Mouse (Mus musculus): ENCODE measurements around the gene Kcnk10. TPM values are rescaled to one million over a fixed set of nuclear protein-coding genes. Genes with fewer than 3 reads are reported as not detected.

Kcnk10 gene
- polyA plus RNA-seq, 1 experiment from 2014 or later: 39.7 TPM

DNA sequence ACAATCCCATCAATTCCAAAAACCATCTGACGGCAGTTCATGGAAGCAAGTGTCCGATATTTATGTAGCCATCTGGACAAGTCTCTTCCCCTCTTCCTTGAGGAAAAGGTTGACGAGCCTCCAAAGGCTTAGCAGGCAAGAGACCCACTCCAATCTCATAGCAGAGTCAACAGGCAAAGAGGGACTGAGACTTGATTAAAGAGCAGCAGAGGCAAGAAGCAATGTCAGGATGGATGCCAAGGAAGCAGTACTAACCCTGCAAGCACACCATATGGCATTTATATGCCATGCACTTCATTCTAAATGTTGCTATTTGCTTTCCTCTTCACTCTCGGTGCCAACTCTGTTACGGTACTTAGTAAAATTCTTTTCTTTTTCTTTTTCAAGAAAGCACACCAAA lies 119.6 kb downstream of the Kcnk10 start:
- Histone ChIP-seq H3K9me3 (ENCODE audit: control insufficient read depth, low read length) (no peaks in the 10 kb centered on the region), H3K4me1 (replicated peaks; ENCODE audit: control insufficient read depth, insufficient read depth, low read length) (no peaks in the 10 kb centered on the region), H3K36me3 (replicated peaks; ENCODE audit: control insufficient read depth, insufficient read depth) (peaks cover 4% of the 10 kb centered on the region; the same call in 1 of the 2 replicates), H3K4me2 (replicated peaks) (no peak overlapping the region), H3K9ac (no peak overlapping the region), H3K27ac (no peak overlapping the region), H3K27me3 (ENCODE audit: control insufficient read depth, insufficient read depth, low read length) (no peaks in the 10 kb centered on the region), H3K4me3 (replicated peaks; ENCODE audit: low read length) (no peak overlapping the region)
- 79% methylated on average over 5 of the region's 5 CpGs for WGBS
- DNase-seq (ENCODE audit: low spot score) (no peak), ATAC-seq (ENCODE audit: low FRiP score) (no peak)

DNA sequence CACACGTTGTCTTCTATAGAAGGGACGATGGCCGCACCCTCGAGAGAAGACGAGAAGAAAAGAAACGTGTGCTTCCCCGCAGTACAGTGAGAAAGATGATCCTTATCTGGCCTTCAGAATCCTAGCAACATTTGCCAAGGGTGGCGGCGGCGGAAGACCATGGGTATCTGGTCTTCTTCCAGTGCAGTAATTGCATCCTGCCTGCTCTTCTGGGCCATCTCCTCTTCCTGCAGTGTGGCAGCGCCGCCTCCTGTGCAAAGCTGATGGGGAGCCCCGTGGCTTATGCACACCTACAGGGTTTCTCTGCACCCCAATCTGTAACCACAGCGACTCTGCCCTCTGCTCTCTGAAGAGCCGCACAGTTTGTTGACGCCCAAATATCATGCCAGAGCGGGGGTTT lies 124.9 kb downstream of the Kcnk10 start:
- H3K4me2 ChIP-seq (replicated peaks): no peak overlapping the region
- H3K9ac ChIP-seq: no peak overlapping the region
- no peaks in the 10 kb centered on the region for H3K9me3 ChIP-seq (ENCODE audit: control insufficient read depth, low read length)
- no peak for ATAC-seq (ENCODE audit: low FRiP score)
- peaks cover 9% of the 10 kb centered on the region; the same call in 1 of the 2 replicates for H3K36me3 ChIP-seq (replicated peaks; ENCODE audit: control insufficient read depth, insufficient read depth)
- no peaks in the 10 kb centered on the region; the same call in 1 of the 2 replicates for H3K4me1 ChIP-seq (replicated peaks; ENCODE audit: control insufficient read depth, insufficient read depth, low read length)
- no peak for DNase-seq (ENCODE audit: low spot score)
- H3K4me3 ChIP-seq (replicated peaks; ENCODE audit: low read length): no peak overlapping the region
- H3K27ac ChIP-seq: no peak overlapping the region
- no peaks in the 10 kb centered on the region for H3K27me3 ChIP-seq (ENCODE audit: control insufficient read depth, insufficient read depth, low read length)
- WGBS: 89% methylated on average over 17 of the region's 17 CpGs

DNA sequence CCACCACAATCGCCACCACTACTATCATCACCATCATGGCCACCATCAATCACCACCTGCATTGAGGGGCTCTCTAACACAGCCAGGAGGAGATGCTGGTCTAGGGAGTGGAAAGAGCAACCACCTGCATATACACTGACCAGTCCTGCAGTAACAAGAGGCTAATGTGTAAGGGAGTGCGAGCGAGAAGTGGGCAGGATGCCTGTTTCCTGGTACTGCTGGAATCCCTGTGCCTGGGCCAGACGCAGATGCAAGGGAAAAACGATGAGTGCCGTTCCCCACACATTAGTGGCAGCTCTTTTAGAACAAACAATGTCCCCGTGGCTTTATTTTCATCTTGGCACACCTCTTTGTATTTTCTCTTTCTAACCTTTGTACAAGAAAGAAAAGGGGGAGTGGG lies 125.5 kb downstream of the Kcnk10 start:
- DNase-seq (ENCODE audit: low spot score) (no peak), ATAC-seq (ENCODE audit: low FRiP score) (no peak)
- Histone ChIP-seq H3K4me2 (replicated peaks) (no peak overlapping the region), H3K27ac (no peak overlapping the region), H3K4me1 (replicated peaks; ENCODE audit: control insufficient read depth, insufficient read depth, low read length) (no peaks in the 10 kb centered on the region; the same call in 1 of the 2 replicates), H3K36me3 (replicated peaks; ENCODE audit: control insufficient read depth, insufficient read depth) (peaks cover 9% of the 10 kb centered on the region; the same call in 1 of the 2 replicates), H3K9me3 (ENCODE audit: control insufficient read depth, low read length) (no peaks in the 10 kb centered on the region), H3K4me3 (replicated peaks; ENCODE audit: low read length) (no peak overlapping the region), H3K9ac (no peak overlapping the region), H3K27me3 (ENCODE audit: control insufficient read depth, insufficient read depth, low read length) (no peaks in the 10 kb centered on the region)
- 84% methylated on average over 7 of the region's 7 CpGs for WGBS

DNA sequence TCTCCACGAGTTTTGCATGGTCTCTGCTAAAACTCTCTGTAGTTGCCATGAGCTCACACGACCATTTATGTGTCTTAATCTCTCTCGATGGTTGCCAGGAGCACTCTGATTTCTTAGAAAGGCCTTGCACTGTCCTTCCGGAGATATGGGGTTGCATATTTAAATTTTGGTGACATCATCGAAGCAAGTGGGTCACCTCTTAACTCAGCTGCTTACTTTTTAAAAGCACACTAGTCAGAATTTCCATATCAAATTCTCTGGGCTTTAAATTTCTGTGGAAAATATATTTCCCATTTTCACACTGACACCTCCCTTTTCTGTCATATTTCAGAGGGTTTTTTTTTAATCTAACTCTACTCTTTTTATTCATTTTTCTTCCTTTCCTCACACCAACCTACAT lies 132.5 kb downstream of the Kcnk10 start:
- WGBS: 88% methylated on average over 5 of the region's 5 CpGs
- Histone ChIP-seq H3K4me1 (replicated peaks; ENCODE audit: control insufficient read depth, insufficient read depth, low read length) (no peaks in the 10 kb centered on the region; the same call in 1 of the 2 replicates), H3K36me3 (replicated peaks; ENCODE audit: control insufficient read depth, insufficient read depth) (no peaks in the 10 kb centered on the region), H3K27me3 (ENCODE audit: control insufficient read depth, insufficient read depth, low read length) (no peaks in the 10 kb centered on the region), H3K27ac (no peak overlapping the region), H3K4me2 (replicated peaks) (no peak overlapping the region), H3K9me3 (ENCODE audit: control insufficient read depth, low read length) (no peaks in the 10 kb centered on the region), H3K9ac (no peak overlapping the region), H3K4me3 (replicated peaks; ENCODE audit: low read length) (no peak overlapping the region)
- ATAC-seq (ENCODE audit: low FRiP score) (no peak), DNase-seq (ENCODE audit: low spot score) (no peak)

DNA sequence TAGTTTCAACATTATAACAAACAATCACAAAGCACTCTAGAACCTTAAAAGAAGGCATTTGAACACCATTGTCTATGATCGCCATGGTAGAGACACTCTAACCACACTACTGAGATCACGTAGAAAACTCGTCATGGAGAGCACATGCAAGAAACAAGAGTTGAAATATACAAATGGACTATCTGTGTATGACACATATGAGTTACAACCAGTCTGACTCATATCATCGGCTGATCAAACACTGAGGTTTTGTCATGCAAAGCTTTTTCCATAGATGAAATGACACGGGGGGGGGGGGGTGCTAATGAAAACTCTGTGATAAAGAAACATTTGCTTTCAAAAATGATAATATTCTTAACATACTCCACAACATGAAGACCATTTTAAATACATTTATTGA lies 133.2 kb downstream of the Kcnk10 start:
- WGBS: 90% methylated on average over 5 of the region's 5 CpGs
- no peak overlapping the region for H3K4me2 ChIP-seq (replicated peaks)
- H3K9ac ChIP-seq: no peak overlapping the region
- no peak overlapping the region for H3K4me3 ChIP-seq (replicated peaks; ENCODE audit: low read length)
- no peaks in the 10 kb centered on the region for H3K36me3 ChIP-seq (replicated peaks; ENCODE audit: control insufficient read depth, insufficient read depth)
- no peaks in the 10 kb centered on the region for H3K9me3 ChIP-seq (ENCODE audit: control insufficient read depth, low read length)
- H3K27me3 ChIP-seq (ENCODE audit: control insufficient read depth, insufficient read depth, low read length): no peaks in the 10 kb centered on the region
- ATAC-seq (ENCODE audit: low FRiP score) (no peak), DNase-seq (ENCODE audit: low spot score) (no peak)
- no peaks in the 10 kb centered on the region; the same call in 1 of the 2 replicates for H3K4me1 ChIP-seq (replicated peaks; ENCODE audit: control insufficient read depth, insufficient read depth, low read length)
- no peak overlapping the region for H3K27ac ChIP-seq

DNA sequence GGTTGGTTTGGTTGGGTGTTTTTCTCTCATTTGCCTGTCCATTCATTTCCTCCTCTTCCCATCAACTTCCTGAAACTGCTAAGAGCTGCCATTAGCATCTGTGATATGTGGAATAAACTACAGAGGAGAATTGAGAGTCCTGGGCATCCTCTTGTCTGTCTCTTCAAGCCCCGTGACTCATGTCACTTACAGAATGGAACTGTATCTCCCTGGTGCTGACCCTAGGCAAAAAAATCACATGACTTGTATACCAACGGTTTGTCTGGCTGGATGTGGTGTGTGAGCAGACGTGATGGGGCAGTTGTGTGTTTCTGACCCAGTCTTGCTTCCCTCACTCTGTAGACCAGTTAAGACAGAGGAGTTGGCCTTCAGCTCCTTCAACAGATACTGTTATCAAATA lies 134.4 kb downstream of the Kcnk10 start:
- Histone ChIP-seq H3K9ac (no peak overlapping the region), H3K4me3 (replicated peaks; ENCODE audit: low read length) (no peak overlapping the region), H3K27me3 (ENCODE audit: control insufficient read depth, insufficient read depth, low read length) (no peaks in the 10 kb centered on the region), H3K4me1 (replicated peaks; ENCODE audit: control insufficient read depth, insufficient read depth, low read length) (no peaks in the 10 kb centered on the region; the same call in 1 of the 2 replicates), H3K27ac (no peak overlapping the region), H3K9me3 (ENCODE audit: control insufficient read depth, low read length) (no peaks in the 10 kb centered on the region), H3K4me2 (replicated peaks) (no peak overlapping the region), H3K36me3 (replicated peaks; ENCODE audit: control insufficient read depth, insufficient read depth) (0 out of 2 replicates have a peak, but pooled peaks cover 6% of the 10 kb centered on the region)
- WGBS: 95% methylated on average over 3 of the region's 3 CpGs
- ATAC-seq (ENCODE audit: low FRiP score): no peak
- no peak for DNase-seq (ENCODE audit: low spot score)

DNA sequence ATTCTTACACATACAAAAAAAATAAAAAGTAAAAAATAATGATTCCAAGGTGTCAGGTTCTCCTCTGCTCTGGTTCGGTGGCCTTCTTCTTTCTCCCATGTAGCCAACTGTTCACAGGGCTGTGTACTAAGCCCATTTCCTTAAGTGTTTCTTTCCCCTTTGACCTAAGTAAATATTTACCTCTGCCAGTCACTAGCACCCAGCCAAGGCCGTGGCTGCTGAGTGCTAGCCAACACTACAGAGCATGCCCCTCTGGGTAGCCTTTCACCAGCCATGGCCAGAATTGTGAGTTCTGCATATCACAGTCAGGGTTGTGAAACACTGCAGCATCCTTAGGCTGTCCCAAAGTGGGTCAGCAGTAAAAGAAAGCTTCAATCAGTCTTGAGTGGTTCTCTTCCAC lies 140.0 kb downstream of the Kcnk10 start:
- Histone ChIP-seq H3K4me2 (replicated peaks) (no peak overlapping the region), H3K4me3 (replicated peaks; ENCODE audit: low read length) (no peak overlapping the region), H3K36me3 (replicated peaks; ENCODE audit: control insufficient read depth, insufficient read depth) (peaks cover 42% of the 10 kb centered on the region), H3K9ac (no peak overlapping the region), H3K9me3 (ENCODE audit: control insufficient read depth, low read length) (no peaks in the 10 kb centered on the region), H3K27me3 (ENCODE audit: control insufficient read depth, insufficient read depth, low read length) (no peaks in the 10 kb centered on the region), H3K27ac (no peak overlapping the region), H3K4me1 (replicated peaks; ENCODE audit: control insufficient read depth, insufficient read depth, low read length) (no peaks in the 10 kb centered on the region)
- DNase-seq (ENCODE audit: low spot score) (no peak), ATAC-seq (ENCODE audit: low FRiP score) (no peak)
- WGBS: 88% methylated on average over 2 of the region's 2 CpGs

DNA sequence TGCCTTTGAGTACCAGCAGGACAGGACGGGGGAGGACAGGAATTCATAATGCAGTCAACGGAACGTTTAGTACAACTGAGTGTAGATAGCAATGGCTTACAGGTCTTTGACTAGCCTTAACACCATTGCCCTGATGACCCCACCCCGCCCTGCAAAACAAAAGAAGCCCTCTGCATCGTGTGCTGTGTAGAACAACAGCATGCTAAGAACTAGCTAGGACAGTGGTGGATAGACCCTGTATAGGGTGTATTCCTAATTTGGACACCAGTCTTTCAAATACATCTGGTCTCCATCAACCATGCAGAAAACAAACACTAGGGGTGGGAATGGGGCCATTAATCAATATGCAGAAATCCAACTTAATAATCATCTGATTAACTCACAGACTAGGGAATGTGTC lies 147.4 kb downstream of the Kcnk10 start:
- Histone ChIP-seq H3K27me3 (ENCODE audit: control insufficient read depth, insufficient read depth, low read length) (no peaks in the 10 kb centered on the region), H3K4me1 (replicated peaks; ENCODE audit: control insufficient read depth, insufficient read depth, low read length) (no peaks in the 10 kb centered on the region), H3K9me3 (ENCODE audit: control insufficient read depth, low read length) (no peaks in the 10 kb centered on the region), H3K36me3 (replicated peaks; ENCODE audit: control insufficient read depth, insufficient read depth) (peaks cover 38% of the 10 kb centered on the region), H3K9ac (no peak overlapping the region), H3K4me3 (replicated peaks; ENCODE audit: low read length) (no peak overlapping the region), H3K4me2 (replicated peaks) (no peak overlapping the region), H3K27ac (no peak overlapping the region)
- 86% methylated on average over 5 of the region's 5 CpGs for WGBS
- DNase-seq (ENCODE audit: low spot score) (no peak), ATAC-seq (ENCODE audit: low FRiP score) (no peak)

DNA sequence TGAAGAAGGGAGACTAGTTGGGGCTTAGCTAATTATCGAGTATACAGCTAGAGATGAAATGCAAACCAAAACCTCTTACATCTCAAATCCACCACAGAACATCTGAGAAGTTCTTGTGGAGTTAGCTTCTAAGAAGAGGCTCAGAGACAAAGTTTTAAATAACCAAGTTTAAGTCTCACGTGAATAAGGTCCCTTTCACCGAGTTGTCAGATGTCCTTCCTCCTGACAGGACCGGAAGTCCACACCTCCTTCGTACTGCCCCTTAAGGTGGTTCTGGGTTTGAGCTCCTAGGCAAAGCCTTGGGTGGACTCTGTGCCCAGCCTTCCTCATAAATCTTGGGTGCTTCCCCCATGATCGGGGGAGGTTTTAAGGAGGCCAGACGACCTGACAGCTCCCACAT lies 156.8 kb downstream of the Kcnk10 start:
- H3K9ac ChIP-seq: no peak overlapping the region
- H3K9me3 ChIP-seq (ENCODE audit: control insufficient read depth, low read length): no peaks in the 10 kb centered on the region
- H3K27me3 ChIP-seq (ENCODE audit: control insufficient read depth, insufficient read depth, low read length): no peaks in the 10 kb centered on the region
- no peak overlapping the region for H3K4me3 ChIP-seq (replicated peaks; ENCODE audit: low read length)
- no peaks in the 10 kb centered on the region; the same call in 1 of the 2 replicates for H3K4me1 ChIP-seq (replicated peaks; ENCODE audit: control insufficient read depth, insufficient read depth, low read length)
- no peak overlapping the region for H3K27ac ChIP-seq
- ATAC-seq (ENCODE audit: low FRiP score): no peak
- 91% methylated on average over 7 of the region's 7 CpGs for WGBS
- no peak for DNase-seq (ENCODE audit: low spot score)
- H3K4me2 ChIP-seq (replicated peaks): no peak overlapping the region
- H3K36me3 ChIP-seq (replicated peaks; ENCODE audit: control insufficient read depth, insufficient read depth): no peaks in the 10 kb centered on the region

DNA sequence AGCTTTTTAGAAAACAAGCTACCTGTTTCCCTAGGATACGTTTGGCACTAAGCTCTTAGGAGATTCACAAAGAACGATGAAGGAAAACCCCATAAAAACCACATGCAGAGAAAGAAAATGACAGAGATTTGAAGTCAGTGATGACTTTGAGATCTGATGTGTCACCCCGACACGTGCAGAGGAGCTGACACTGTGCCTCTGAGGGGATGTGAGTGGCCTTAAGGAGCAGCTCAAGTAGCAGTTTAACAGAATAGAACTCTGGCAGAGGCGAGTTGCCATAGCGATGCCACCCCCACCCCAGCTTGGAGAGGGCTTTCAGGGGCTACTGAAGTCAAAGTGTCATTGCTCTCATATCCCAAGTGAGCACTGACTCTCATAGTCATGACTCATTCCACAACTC lies 158.3 kb downstream of the Kcnk10 start:
- no peaks in the 10 kb centered on the region for H3K27me3 ChIP-seq (ENCODE audit: control insufficient read depth, insufficient read depth, low read length)
- no peaks in the 10 kb centered on the region; the same call in 1 of the 2 replicates for H3K4me1 ChIP-seq (replicated peaks; ENCODE audit: control insufficient read depth, insufficient read depth, low read length)
- no peak overlapping the region for H3K4me2 ChIP-seq (replicated peaks)
- H3K36me3 ChIP-seq (replicated peaks; ENCODE audit: control insufficient read depth, insufficient read depth): no peaks in the 10 kb centered on the region
- H3K27ac ChIP-seq: no peak overlapping the region
- H3K9ac ChIP-seq: no peak overlapping the region
- 59% methylated on average over 6 of the region's 6 CpGs for WGBS
- ATAC-seq (ENCODE audit: low FRiP score) (no peak), DNase-seq (ENCODE audit: low spot score) (no peak)
- no peaks in the 10 kb centered on the region for H3K9me3 ChIP-seq (ENCODE audit: control insufficient read depth, low read length)
- H3K4me3 ChIP-seq (replicated peaks; ENCODE audit: low read length): no peak overlapping the region

Measured in hindbrain, embryonic 14.5 days (tissue).